Mouse (Mus musculus) adrenal gland, postnatal 0 days (tissue): ENCODE results near the gene Pde4dip. TPM values are rescaled to one million over a fixed set of nuclear protein-coding genes. Genes with fewer than 3 reads are reported as not detected.

Experiments
- microRNA-seq: library from miRNA; unstranded; fragments of <30 nt; microRNA quantifications from one replicate; pipeline ENCODE4, GENCODE M21; 2016; ENCODE audit warnings: borderline replicate concordance; ENCODE audit not compliant: insufficient number of aligned reads
- polyA plus RNA-seq: library from polyadenylated mRNA; unstranded; fragments of >200 nt; fragmentation: Nextera tagmentation; extraction: Ambion mirVana; gene quantifications from 2 replicates; pipeline ENCODE4 v1.2.1, GENCODE M21; 2015

Pde4dip gene
- polyA plus RNA-seq = 7.7 and 9.4 TPM in 2 replicates

DNA sequence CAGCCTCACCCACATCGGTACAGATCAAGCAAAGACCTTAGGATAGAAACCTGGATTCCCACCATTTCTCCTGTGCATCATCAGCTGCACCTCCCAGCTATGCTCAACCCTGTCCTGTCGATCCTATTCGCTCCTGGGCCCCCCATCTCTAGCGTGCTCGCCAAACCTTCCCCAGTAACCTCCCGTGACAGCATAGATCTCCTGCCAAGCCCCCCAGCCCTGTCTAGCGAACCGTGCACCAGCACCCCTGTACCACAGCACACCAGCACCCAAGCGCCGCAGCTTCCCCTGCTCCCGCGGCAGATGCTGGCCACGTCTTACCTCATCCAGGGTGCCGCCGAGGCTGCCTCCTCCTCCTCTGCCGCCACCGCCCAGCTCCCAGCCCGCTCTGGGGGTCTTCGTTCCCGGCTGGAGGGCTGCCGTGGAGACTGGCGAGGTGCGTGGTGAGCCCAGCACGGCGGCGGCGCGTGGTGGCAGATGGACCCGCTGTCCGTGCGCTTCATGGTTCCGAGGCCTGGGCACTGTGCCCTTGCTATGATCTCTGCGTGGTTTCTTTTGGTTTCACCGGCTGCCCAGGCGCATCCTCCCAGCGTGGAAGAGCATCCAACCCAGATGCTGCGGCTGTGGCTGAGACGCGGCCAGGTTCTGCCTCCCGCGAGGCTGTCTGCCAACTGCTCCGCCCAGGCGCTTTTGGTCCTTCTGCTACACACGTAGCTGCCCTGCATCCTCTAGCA, at the start of gene Pde4dip:
Gene Pde4dip, minus strand, starts transcription at position 540 of the 734 bp plus-strand sequence.

GRCm38 (mm10) chr3:97900516-97901490, 12.3 kb upstream of the Pde4dip start, which contains the start of gene Sec22b:
Gene Sec22b (plus strand): TSS chr3:97901190.

DNA sequence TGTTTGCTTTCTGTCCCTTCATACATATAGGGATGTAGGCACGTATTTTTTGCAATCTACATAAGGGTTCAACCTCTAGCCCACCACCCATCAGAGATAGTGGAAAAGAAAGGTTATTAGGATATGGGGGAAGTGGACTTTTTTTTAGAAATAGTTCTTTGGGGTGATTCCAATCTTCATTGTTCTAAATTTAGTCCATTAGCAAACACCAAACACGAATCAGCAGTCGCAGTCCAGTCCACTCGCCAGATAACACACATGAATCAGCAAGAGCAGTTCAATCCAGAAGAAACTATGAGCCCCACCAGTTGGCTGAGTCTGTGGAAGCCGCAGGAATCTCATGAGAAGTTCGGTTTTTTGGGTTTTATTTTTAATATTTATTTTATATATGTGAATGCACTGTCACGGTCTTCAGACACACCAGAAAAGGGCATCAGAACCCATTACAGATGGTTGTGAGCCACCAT, 213.8 kb downstream of the Pde4dip start, which contains the start of gene Gm17651:
Gene Gm17651, minus strand, starts transcription at position 51 of the 467 bp plus-strand sequence.

GRCm38 (mm10) chr3:97657655-97658411, 230.7 kb downstream of the Pde4dip start, which contains the start of gene Prkab2:
Gene Prkab2 (plus strand): TSS chr3:97658193.

Small RNA genes within 50 kb of the gene (microRNA-seq; reads per million reads assigned to microRNA genes)
- not detected for gene Mir7225

Other genes with a start within 250 kb of the Pde4dip start
- 3.5 and 3.7 TPM in 2 replicates for gene Prkab2, start 230.5 kb downstream of the Pde4dip start, polyA plus RNA-seq
- not detected in 2 replicates for gene Gm17651, start 214.0 kb downstream of the Pde4dip start, polyA plus RNA-seq
- gene Sec22b, start 12.5 kb upstream of the Pde4dip start, polyA plus RNA-seq = 111 and 172 TPM in 2 replicates
- gene Notch2, start 124.8 kb upstream of the Pde4dip start, polyA plus RNA-seq = 17.1 and 17.7 TPM in 2 replicates